Mouse (Mus musculus) cortical plate, adult 2 months (tissue): ENCODE results near the gene Cnbp.

ENCODE experiments used
- CTCF ChIP-seq: fragments of 200-500 bp; IDR thresholded peaks from 2 replicates; pipeline ENCODE4 v1.5.1; 2011; ENCODE audit warnings: mild to moderate bottlenecking, control low read depth, low read length; ENCODE audit not compliant: insufficient read depth; ENCODE audit errors: extremely low read depth
- POLR2A ChIP-seq: fragments of 200-500 bp; IDR thresholded peaks from 2 replicates; pipeline ENCODE4 v1.6.1; 2011; ENCODE audit warnings: mild to moderate bottlenecking, low read length, control low read depth; ENCODE audit not compliant: insufficient read depth; ENCODE audit errors: extremely low read depth

GRCm38 (mm10) chr6:87804886-87805285 lies 46.0 kb downstream of the Cnbp start:
- TF ChIP-seq CTCF (no peak), POLR2A (no peak)
